Mouse (Mus musculus) common myeloid progenitor, adult 5-6 weeks (primary cell): ENCODE data around the gene Clcn3. TPM values are rescaled to one million over a fixed set of nuclear protein-coding genes. Genes with fewer than 3 reads are reported as not detected.
A peak's percentile ranks its signal among the peaks of the same experiment; 100 is the strongest.

Source experiments
- ATAC-seq: replicated peaks from 2 replicates; pipeline ENCODE4 v1.8.0; 2016; ENCODE audit warnings: low read depth, mild to moderate bottlenecking, moderate TSS enrichment, inconsistent platforms; ENCODE audit not compliant: poor library complexity, severe bottlenecking
- total RNA-seq: library from RNA; stranded (forward); fragments of 200-1000, 187-1606 nt; gene quantifications from 2 replicates; pipeline ENCODE4 v1.2.3, GENCODE M21; 2017

The Clcn3 gene
- total RNA-seq, 1 experiment from 2014 or later, result 40.9 TPM

DNA sequence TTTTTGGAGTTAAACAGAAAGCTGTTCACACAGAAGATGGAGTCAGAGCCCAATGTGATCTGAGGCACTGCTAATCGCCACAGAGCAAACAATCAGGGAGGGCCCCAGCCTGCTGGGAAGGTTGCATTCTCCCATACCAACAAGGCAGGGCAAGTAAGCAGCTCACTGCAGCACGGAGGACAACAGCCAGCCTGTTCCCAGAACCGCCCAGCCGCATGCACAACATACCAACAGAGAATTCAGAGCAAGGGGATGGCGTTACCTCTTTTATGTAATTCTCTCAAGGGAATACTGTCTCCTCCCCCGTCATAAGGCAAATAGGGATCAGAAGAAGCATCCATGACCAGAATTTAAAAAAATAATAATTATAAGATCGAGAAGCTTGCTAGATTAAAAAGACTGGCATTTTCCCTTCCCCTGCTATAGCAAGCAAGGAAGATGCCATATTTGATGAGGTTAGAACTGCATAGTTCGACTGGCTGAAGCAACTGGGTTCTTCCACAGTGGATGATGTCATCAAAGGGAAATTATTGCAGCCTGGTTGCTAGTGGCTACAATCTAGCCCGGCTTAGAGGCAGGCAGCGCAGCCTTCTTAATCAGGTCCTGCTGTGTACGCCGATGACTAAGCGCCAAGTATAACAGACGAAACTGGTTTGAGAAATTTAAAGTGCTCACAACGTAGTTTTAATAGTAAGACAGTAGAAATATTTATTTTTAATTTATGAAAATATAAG, 28.7 kb downstream of the Clcn3 start:
- ATAC-seq, result peak; percentile 96

DNA sequence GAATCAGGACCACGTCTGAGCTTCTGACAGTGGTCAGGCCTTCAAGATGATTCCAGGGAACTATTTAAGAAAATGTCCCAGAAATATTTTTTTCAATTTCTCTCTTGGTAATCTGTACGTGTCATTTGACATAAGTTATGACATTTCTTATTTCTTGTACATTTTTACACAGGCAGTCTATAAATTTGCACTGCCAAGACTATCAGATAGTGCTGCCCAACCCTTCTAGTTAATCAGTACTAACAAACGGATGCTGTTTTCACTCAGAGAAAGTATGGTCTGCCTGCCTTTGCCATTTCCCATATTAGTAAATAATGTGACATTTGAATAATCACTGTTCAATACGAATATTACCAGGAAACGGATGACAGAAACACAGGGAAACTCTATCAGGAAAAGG, 30.3 kb downstream of the Clcn3 start:
- ATAC-seq, result no peak

DNA sequence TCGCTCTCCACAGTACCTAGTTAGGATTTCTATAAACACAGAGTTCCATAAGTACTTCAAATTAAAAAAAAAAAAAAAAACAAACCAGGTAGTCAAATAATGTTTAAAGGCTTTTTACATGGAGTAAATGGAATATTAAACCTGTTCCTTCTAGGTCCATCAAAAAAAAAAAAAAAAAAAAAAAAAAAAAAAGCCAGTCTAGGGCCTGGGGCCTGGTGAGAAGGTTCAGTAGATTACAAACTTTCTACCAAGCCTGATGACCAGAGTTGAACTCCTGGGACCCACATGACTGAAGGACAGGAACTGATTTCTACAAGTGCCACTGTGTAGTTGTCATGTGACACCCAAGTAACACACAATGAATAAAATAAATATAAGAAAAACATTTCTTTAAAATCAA, 31.3 kb downstream of the Clcn3 start:
- ATAC-seq, result no peak

DNA sequence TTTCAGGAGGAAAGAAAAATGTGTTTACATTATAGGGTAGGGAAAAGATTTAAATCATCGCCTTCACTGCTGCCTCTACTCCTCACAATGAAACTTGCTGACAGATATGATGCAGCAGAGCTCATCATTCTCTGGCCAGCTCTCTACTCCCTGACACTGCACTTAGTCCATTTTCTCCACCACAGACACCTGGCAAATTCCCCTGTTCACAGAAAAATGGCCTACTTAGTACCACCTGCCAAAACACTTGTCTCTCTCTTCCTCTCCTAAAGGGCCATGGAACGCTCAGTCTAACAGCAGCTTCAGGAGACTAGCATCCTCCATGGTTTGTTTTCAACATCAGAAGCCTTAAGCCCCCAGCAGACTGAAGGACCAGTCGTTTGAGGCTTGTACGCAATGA, 31.8 kb downstream of the Clcn3 start:
- ATAC-seq, result no peak

DNA sequence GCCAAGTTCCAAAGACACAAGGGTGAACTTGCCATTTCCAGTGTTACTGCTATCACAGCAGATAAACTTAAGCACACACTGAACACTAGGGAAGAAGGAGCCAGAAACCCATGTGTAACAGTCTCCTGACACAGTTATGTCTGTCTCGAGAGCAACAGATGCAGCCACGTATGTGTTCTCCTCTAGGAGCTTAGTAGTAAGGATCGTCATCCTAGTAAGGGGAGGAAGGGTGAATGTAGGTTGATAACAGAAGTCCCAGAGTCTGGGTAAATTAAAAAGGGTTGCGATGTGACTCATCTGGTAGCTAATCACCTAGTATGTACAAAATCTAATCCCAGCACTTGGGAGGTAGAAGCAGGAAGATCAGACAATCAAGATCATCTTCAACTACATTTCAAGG, 33.2 kb downstream of the Clcn3 start:
- ATAC-seq, result no peak

DNA sequence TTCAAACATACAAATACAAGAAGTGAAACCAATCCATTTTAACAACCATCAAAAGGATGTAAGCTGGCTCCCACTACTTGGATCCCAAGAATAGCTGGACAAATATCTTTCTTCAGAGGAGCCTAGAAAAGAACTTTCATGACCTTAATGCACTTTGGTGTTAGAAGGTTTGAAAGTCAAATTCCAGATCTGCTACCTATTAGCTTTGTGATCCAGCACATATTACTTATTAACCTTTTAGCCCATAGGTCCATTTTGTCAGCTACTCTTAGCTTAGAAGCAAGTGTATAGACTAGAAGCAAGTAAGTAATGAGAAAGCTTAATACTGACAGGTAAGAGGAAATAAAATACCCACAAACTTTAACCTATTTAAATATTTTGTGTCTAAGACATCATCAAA, 35.6 kb downstream of the Clcn3 start:
- no peak for ATAC-seq

DNA sequence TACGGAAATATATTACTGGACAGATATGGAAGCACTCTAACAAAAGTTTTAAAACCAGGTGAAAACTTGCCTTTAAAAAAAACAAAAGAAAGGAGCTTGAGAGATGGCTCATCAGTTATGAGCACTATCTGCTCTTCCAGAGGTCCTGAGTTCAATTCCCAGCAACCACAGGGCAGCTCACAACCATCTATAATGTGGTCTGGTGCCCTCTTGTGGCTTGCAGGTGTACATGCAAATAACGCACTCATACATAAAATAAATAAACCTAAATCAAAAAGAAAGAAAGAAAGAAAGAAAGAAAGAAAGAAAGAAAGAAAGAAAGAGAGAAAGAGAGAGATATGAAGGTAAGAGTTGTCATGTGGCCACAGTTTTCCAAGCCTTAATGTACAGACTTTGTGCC, 40.2 kb downstream of the Clcn3 start:
- ATAC-seq, result no peak

DNA sequence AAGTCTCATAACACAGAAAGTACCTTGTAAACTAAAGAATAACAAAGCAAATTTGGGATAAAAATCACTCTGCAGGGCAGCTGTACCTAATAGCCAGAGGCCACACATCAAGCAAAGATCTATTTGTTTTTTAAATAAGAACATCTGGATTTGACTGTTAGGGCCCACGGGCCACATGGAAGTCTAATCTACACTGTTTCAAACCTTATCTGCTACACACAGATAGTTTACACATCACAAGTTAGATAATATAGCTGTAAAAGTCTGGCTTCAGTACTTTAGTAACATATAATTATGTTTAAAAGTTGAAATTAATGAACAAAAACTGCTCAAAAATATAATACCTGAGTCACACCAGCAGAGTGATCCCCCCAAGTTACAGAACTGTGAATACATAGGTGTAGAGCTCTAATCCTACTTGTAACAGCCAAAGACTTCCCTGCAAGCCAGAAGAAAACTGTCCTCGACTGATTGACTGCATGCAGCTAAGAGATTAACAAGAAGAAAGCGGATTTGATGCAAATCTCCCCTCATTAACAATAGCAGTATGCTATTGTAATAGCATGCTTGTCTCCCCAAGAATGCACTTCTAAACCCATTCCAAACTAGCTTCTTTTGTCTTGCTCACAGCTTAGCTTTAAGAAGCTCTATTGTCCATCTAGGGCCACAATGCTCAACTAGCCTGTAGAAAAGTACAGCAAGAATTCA, 44.2 kb downstream of the Clcn3 start:
- ATAC-seq, result peak; percentile 36; the same call in 1 of the 2 replicates

DNA sequence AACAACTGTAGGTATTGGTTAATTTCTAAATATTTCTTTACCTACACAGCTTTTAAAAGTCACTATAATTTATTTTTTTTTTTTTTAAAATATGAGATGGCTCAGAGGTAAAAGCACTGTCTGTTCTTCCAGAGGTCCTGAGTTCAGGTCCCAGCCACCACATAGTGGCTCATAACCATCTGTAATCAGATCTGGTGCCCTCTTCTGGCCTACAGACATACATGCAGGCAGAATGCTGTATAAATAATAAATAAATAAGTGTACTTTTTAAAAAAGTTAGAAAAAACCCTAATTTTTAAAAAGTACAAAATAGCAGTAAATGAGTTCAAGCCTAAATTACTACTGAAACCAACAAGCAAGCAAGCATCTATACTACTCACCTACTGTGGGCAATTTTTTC, 49.5 kb downstream of the Clcn3 start:
- no peak for ATAC-seq

DNA sequence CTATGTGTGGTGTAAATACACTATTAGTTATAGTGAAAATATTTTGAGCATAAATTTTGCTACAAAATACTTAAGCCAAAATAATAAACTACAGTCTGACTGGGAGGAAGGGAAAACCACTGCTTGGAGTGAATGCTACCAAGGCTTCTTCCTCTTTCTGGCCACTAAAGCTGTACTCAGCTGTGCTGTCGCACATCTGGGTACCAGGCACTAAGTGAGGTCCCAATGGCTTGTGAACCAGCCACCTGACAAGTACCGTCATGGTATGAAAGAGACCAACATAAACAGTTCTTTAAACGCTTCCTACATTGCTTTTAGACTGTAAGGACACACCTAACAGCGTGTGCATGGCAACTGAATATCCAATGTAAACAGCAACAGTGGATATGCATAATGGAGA, 62.9 kb downstream of the Clcn3 start:
- ATAC-seq, result peak; percentile 83

DNA sequence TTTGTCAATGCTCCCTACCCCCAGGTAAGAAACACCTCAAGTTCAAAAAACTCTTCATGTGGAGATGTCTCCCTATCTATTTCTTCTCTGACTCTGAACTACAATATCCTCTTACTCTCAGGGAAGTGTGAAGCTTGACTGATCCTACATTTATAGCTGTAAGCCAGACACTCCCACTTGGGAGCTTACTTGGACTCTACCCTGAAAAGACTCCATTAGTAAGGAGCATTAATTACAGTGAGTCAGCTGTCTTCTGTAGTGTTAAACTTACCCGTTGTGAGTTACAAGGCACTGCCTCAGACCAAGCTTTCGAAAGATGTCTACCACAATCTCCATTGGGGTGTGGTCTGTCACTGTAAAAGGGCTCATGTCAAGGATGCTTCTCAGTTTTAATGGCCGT, 64.0 kb downstream of the Clcn3 start:
- no peak for ATAC-seq

DNA sequence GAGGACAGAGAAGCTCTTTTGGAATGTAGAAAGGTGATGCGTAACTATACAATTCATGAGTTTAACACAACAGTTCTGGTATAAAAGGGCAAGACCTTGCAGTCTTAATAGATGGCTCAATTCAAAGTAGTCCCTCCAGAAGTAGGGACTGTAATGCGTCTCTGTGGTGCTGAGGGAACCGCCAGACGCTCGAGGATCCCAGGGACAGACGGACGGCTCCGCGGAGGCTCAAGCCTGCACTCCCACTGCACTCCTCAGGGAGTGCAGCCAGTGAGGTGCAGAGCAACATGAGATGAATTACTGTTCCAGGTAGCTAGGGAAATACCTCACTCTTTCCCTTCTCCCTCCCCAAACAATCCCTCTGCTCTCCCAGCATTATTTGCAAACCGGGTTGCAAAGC, 70.5 kb downstream of the Clcn3 start:
- ATAC-seq, result no peak

DNA sequence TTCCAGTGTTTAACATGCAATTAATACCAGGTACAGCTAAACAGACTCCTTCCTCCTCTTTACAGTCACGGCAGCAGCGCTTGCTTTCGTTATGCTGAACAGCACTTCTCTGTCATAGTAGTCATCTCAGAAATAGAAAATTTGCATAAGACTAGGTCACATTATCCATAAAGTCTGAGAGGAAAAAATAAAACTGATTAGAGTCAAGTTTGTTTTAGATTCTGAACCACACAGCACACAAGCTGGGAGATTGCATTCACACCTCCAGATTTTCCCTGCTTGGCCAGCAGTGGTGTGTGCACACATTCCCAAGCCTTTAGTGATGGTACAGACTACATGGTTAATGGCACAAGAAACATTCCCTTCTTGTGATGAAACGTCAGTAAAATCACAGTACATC, 71.0 kb downstream of the Clcn3 start:
- no peak for ATAC-seq

DNA sequence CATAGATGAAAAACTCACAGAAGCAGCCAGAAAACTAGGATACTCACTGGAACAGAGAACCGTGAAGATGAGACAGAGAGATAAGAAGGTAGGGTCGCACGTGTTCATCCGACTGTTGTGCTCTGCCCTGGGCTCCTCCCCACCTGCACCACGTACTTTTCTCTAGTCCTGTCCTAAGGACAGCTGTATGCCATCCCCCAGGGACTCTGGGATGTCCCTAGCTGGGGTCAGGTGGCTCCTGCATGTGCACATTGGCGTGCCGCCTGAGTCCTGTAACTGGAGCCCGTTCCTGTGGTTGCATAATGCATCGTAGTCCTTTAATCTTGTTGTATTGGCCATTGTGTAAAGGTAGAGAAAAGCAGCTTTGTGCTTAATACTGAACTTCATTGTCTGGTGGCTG, 83.0 kb downstream of the Clcn3 start:
- no peak for ATAC-seq

DNA sequence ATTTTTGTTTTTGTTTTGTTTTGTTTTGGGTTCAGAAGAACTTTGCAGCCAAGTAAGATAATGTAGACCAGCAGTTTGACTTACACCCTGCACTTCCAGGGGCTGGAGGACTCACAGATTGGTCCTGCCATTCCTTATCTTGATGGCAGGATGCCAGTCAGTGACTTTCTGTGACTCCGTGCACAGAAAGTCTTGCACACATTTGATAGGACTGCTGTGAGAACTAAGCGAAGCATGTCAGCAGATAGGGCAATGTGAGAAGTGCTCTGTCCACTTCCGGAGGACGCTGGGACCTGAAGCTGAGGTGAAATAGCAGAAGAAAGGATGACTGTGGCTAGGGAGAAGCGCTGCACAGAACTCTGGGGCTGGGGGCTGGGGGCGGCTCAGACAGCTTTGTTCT, 87.2 kb downstream of the Clcn3 start:
- ATAC-seq, result peak; percentile 55; the same call in 1 of the 2 replicates

DNA sequence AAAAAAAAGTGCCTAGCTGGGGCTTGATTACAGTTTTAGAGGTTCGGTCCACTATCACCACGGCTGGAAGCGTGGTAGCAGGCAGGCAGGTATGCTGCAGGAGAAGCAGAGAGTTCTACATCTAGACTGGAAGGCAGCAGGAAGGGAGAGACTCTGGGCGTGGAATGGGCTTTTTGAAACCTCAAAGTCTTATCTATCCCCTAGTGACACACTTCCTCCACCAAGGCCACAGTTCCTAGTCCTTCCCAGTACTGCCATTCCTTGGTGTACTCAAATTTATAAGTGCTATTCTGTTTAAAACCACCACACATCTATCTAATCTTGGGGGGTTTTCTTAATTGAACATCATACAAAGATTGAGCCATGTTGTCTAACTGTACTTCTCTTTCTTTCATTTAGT, 91.3 kb downstream of the Clcn3 start:
- no peak for ATAC-seq

DNA sequence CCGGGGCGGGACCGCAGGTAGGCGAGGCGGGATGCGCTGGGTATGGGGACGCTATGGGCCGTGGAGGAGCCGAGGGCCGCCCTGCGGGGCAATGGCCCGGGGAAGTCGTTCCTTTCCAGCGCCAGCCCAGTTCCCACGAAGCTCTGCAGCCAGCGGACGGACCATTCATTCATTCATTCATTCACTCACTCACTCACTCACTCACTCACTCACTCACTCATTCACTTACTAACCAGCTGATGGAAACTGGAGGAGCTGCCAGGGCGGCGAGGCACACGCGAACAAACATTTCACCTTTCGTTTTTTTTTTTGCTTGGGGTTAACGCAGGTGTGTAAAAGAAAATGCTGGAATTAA, 92.6 kb downstream of the Clcn3 start:
- ATAC-seq, result no peak

DNA sequence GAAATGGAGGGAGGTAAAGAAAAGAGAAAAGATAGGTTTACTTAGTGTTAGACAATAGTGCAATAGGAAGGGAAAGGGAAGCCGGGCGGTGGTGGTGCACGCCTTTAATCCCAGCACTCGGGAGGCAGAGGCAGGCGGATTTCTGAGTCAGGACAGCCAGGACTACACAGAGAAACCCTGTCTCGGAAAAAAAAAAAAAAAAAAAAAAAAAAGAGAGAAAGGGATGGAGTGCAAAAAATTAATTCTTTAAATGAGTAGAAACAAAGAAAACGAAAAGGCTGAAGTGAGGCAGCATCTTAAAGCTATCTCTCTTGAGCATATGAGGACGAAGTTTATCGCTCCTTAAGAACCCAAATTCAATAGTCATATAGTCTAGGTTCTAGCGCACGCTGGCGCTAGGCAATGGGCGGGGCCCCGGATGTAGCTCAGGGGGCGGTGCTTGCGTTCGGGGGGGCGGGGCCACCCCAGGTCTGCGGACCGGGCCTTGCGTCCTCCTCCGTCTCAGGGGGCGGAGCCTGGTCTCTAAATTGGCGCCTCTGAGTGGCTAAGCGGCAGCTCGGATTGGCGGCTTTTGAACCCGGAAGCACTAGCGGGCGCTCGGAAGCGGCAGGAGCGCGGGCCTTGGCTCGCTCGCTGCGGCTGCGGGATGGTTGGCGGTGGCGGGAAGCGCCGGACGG, 93.1 kb downstream of the Clcn3 start, which contains the start of gene Hpf1:
Hpf1 (plus strand) TSS at position 576 of the 677 bp plus-strand sequence.
- ATAC-seq, result peak; percentile 97

DNA sequence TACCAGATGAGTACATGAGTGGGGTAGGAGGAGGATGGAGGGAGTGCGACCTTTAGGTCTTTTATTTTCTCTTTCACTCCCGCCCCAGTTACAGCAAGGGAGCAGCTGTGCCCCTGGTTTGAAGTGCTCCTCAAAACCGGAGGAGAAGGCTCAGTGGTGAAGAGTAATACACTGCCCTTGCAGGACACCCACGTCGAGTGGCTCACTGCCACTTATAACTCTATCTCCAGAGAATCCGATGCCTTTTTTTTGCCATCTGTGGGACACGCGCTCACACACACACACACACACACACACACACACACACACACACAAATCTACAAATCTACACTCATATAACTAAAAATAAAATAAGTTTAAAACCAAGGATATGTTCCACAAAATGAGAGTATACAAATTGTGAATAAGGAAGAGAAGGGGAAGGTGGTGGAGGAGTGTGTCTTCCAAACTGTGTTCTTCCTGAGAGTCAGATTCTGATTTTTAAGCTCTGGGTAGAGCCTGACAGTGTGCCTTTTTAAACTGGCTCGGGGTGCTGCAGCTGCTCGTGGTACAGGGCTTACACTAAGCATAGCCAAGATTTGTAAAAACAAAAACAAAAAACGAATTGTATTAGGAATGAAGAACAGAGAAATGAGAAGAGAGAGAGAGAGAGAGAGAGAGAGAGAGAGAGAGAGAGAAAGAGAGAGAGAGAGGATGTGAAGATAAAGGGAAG, 93.8 kb downstream of the Clcn3 start:
- ATAC-seq, result no peak

DNA sequence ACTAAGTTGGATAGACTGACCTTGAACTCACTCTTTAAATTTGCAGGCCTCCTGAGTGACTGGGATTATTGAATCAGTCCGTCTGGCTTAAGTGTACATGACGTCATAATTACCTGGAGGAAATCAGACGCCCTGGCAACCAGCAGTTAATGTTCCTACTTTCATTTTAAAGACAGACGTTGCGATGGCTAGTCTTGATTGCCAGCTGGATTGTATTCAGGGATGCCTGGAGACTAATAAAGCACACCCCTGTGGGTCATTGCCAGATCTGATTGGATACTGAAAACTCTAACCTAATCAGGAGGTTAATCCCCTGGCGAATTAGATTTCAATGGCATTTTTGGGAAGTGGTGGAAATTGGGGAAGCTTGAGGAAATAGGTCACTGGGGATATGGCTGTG, 96.4 kb downstream of the Clcn3 start:
- ATAC-seq, result no peak
